Mouse (Mus musculus): ENCODE measurements around the gene Tas2r114.
A peak's percentile ranks its signal among the peaks of the same experiment; 100 is the strongest.

Gene Tas2r114

DNA sequence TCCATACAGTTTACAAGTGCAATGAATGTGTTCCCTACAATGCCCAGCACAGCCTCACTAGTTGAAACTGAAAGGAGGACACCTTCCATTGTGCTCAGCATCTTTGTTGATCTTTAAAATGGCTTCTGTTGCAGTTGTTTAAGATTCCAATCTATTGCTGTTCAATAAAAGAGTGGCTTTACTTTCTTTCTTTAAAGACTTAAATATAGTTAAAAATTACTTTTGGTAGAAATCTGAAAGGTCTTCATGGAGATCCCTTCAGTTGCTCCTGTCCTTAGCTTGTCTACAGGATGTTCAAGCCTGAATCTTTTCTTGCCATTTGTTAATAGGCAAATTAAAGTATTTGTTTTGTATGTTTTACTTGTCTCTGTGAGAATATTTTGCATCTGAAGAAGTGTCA, at the start of gene Tas2r114:
TSS of gene Tas2r114 (minus strand) at position 101 of the 400 bp plus-strand sequence.
- no peak for DNase-seq (ENCODE audit: low read depth)

DNA sequence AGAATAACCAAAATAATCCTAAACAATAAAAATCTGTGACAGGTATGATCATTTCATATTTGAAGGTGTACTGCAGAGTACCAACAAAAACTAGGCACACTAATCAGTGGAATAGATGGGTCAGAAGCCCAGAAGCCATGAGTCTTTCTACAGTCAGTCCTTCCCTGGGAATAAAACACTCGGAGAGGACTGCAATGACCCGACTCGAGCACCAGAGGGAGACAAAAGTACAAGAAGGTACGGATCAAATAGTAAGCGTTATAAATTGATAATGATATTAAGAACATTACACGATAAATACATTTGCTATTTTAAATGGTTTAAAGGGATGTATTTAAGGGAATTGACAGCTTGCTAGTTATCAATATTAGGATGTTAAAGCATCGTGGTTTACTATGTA, 22.9 kb upstream of the Tas2r114 start:
- DNase-seq (ENCODE audit: low read depth) = peak; percentile 1

DNA sequence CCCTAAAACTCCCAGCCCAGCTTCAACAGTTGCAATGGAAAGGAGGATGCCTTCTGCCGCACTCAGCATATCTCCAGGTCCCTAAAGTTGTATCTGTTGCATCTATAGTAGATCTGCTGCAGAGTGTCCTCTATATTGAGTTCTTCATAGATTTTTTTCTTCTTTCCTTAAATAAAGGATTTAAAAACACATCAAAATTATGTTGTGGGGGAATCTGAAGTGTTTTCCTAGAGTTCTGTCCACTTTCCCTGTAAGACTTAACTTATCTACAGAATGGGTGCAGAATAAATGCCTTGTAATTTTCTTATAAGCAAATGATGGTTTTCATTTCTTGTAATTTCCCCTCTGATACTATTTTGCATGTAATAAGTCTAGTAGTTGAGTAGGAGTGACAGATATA, 2.5 kb downstream of the Tas2r114 start, which contains the start of gene Tas2r105:
TSS of gene Tas2r105 (minus strand) at position 101 of the 400 bp plus-strand sequence.
- DNase-seq (ENCODE audit: low read depth) = no peak

DNA sequence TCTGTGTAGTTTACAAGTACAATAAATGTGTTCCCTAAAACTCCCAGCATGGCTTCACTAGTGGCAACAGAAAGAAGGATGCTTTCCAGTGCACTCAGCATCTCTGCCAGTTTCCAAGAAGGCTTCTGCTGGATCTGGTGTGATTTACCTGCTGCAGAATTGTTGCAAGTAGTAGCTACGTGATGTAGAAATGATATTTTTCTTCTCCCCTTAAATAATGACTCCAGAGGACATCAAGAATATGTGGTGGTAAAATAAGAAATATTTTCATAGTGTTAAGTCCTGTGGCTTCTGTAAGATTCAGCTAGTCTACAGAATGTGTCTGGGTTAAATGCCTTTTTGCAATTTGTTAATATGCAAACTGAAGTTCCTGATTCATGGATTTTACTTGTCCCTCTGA, 4.2 kb downstream of the Tas2r114 start, which contains the start of gene Tas2r104:
TSS of gene Tas2r104 (minus strand) at position 101 of the 400 bp plus-strand sequence.
- no peak for DNase-seq (ENCODE audit: low read depth)

DNA sequence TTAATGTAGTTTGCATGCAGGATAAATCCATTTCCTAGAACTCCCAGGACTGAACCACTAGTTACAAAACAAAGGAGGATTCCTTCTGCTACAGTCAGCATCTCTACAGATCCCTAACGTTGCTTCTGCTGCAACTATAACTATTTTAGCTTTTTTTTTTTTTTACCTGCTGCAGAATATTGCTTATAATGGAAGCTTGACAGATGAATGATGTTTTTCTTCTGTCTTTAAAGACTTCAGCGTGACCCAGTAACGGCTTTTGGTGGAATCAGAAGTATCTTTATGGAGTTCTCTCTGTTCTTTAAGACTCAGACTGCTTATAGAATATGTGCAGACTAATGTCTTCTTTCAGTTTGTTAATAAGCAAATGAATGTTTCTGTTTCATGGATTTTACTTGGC, 11.1 kb downstream of the Tas2r114 start, which contains the start of gene Tas2r106:
TSS of gene Tas2r106 (minus strand) at position 101 of the 400 bp plus-strand sequence.
- no peak for DNase-seq (ENCODE audit: low read depth)

DNA sequence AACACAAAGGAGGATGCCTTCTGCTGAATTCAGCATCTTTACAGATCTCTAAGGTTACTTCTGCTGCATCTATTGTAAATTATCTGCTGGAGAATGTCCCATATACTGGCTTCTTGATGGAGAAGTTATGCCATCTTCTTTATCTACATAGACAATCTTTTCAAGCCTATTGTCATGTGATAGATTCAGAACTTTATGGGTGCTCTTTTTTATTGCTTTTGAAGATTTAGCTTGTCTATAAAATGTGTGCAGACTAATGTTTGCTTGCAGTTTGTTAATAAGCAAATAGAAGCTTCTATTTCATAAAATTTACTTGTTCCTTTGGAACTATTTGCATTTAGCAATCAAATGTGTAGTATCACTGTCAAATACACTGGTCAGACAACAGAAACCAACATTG, 29.8 kb downstream of the Tas2r114 start, which contains the start of gene Tas2r107:
TSS of gene Tas2r107 (minus strand) at position 101 of the 400 bp plus-strand sequence.
- no peak for DNase-seq (ENCODE audit: low read depth)

Measured in c-Kit-positive CD71-positive TER-119-negative erythroid progenitor cells, embryonic 14.5 days (primary cell).